Mouse (Mus musculus) thymus, adult 2 months (tissue): Measurements from ENCODE around the gene Trim11.

Experiments used
- CTCF ChIP-seq: fragments of 200-500 bp; IDR thresholded peaks from 2 replicates; pipeline ENCODE4 v1.5.1; 2012; ENCODE audit warnings: mild to moderate bottlenecking, control low read depth, low read length, moderate library complexity, borderline replicate concordance; ENCODE audit not compliant: control insufficient read depth, poor library complexity, insufficient read depth; ENCODE audit errors: extremely low read depth
- POLR2A ChIP-seq: fragments of 200-500 bp; IDR thresholded peaks from 2 replicates; pipeline ENCODE4 v1.6.1; 2012; ENCODE audit warnings: mild to moderate bottlenecking, low read length, control low read depth, moderate library complexity; ENCODE audit not compliant: control insufficient read depth, poor library complexity, insufficient read depth; ENCODE audit errors: extremely low read depth

DNA sequence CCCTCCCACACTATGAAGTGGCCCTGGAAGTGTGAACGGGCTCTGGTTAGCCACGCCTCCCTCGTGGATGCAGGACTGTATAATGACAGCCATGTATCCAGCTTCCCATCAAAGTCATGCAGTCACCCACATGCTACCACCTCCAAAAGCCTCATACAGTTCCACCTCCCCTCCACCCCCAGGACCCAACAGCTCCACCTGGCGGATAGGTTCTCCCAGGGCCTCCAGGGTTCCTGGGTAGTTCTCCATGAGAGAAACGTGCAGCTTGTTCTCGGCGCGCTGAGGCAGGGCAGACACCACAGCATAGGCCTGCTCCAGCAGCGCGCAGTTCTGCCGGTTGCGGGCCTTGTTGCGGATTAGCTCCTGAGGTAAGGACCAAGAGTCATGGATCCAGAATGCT lies 51.1 kb downstream of the Trim11 start:
- TF ChIP-seq CTCF = no peak
- TF ChIP-seq POLR2A = no peak
